Mouse (Mus musculus) intestine, embryonic 14.5 days (tissue): Measurements from ENCODE around the gene Tmem202. TPM values are rescaled to one million over a fixed set of nuclear protein-coding genes. Genes with fewer than 3 reads are reported as not detected.

Source experiments
- ATAC-seq: fragments of 200-750 bp; cut with Nextera tagmentation; replicated peaks from 2 replicates; pipeline ENCODE4 v1.8.0; 2017; ENCODE audit warnings: low read depth, moderate number of reproducible peaks, moderate TSS enrichment, moderate library complexity; ENCODE audit not compliant: low FRiP score, low TSS enrichment
- DNase-seq: peaks from one replicate; pipeline ENCODE4 v3.0.0-alpha.2; 2018; ENCODE audit warnings: low spot score
- H3K27ac ChIP-seq: fragments of 300-500 bp; sonication (generic); 2 replicates; pipeline ENCODE4 v1.5.1; 2014; ENCODE audit warnings: low read depth, mild to moderate bottlenecking, control low read depth
- H3K27me3 ChIP-seq: fragments of 300-500 bp; sonication (generic); replicated peaks from 2 replicates; pipeline ENCODE4 v1.6.1; 2014; ENCODE audit warnings: low read length, control low read depth; ENCODE audit not compliant: control insufficient read depth, insufficient read depth
- H3K36me3 ChIP-seq: fragments of 300-500 bp; sonication (generic); 2 replicates; pipeline ENCODE4 v1.6.1; 2014; ENCODE audit warnings: low read length, control low read depth; ENCODE audit not compliant: control insufficient read depth, insufficient read depth
- H3K4me1 ChIP-seq: fragments of 300-500 bp; sonication (generic); replicated peaks from 2 replicates; pipeline ENCODE4 v1.6.1; 2014; ENCODE audit warnings: low read length, control low read depth, mixed read lengths; ENCODE audit not compliant: control insufficient read depth, insufficient read depth
- H3K4me2 ChIP-seq: fragments of 300-500 bp; sonication (generic); 2 replicates; pipeline ENCODE4 v1.6.1; 2014; ENCODE audit warnings: low read length
- H3K4me3 ChIP-seq: fragments of 300-500 bp; sonication (generic); 2 replicates; pipeline ENCODE4 v1.5.1; 2014; ENCODE audit warnings: low read depth, low read length, control low read depth, mixed read lengths
- H3K9ac ChIP-seq: fragments of 300-500 bp; sonication (generic); 2 replicates; pipeline ENCODE4 v1.6.1; 2014; ENCODE audit warnings: mild to moderate bottlenecking, low read length
- H3K9me3 ChIP-seq: fragments of 300-500 bp; sonication (generic); 2 replicates; pipeline ENCODE4 v1.6.1; 2016; ENCODE audit warnings: low read length, control low read depth; ENCODE audit not compliant: control insufficient read depth
- WGBS: fragments of 180-500 bp; shearing (Covaris S2); extraction: QIAGEN DNeasy Blood & Tissue Kit; methylation state at CpG from one replicate; pipeline ENCODE4 v1.1.7; 2014; 5-methylcytosine and 5-hydroxymethylcytosine counted together
- polyA plus RNA-seq: library from polyadenylated mRNA; unstranded; fragments of >200 nt; fragmentation: Nextera tagmentation; extraction: Ambion mirVana; gene quantifications from 2 replicates; pipeline ENCODE4 v1.2.1, GENCODE M21; 2014

Tmem202 gene
- polyA plus RNA-seq, 1 experiment from 2014 or later, result not detected

DNA sequence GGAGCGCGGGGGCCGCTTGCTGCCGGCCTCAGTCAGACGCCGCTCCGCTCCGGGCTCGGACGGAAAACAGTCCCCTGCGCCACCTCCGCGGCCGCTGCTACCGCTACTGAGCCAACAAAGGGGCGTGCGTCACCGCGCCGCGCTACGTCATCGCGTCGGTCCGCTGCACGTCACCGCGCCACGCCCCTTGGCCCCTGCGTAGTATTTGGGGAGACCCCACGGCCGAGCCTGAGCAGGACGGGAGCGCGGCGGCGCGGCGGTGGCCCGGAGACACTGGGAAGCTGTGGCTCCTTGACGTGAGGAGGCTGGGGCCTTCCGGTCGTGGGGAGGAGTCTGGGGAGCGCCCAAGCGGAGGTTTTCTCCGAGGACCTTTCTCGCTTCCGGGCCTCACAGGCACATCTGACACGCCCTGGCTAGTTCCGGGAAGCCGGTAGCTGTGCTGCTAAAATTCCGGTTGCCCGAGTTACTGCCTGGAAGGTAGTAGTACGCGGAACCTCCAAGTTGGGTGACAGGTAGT is 53.0 kb downstream of the Tmem202 start, which contains the start of gene Arih1:
Gene Arih1 (minus strand): TSS at position 70 of the 517 bp plus-strand sequence.
- Histone ChIP-seq H3K4me1 (peaks cover 4% of the 10 kb centered on the region; the same call in 1 of the 2 replicates), H3K4me3 (peak within 1 kb of the TSS; percentile 94), H3K36me3 (no peaks in the 10 kb centered on the region), H3K9ac (peak within 1 kb of the TSS; percentile 98), H3K27ac (peak within 1 kb of the TSS; percentile 99), H3K27me3 (no peaks in the 10 kb centered on the region), H3K9me3 (no peaks in the 10 kb centered on the region), H3K4me2 (peak within 1 kb of the TSS; percentile 69)
- ATAC-seq (peak; percentile 98), DNase-seq (peak; percentile 99)
- under 1% methylated on average over 41 of the region's 56 CpGs for WGBS

DNA sequence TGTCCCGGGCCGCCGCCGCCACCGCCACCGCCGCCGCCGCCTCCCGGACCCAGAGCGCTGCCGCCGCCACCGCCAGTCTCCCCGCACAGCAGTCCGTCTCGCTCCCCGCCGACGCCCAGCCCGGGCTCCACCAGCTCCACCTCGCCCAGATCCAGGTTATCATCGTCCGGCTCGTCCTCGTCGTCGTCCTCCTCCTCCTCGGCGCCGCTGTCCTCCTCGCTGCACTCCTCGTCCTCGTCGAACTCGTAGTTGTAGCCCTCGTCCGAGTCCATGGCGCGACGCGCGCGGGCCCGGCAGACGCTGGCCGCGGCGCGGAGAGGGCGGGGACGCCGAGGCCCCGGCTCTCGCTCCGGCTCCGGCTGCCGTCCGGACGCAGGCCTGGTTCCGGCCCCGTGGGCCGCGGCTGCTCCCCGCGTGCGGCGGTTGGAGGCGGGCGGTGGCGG is 53.5 kb downstream of the Tmem202 start:
- Histone ChIP-seq H3K9me3 (no peaks in the 10 kb centered on the region), H3K27ac (peak overlapping the region; percentile 99), H3K36me3 (no peaks in the 10 kb centered on the region), H3K27me3 (no peaks in the 10 kb centered on the region), H3K4me1 (peaks cover 4% of the 10 kb centered on the region; the same call in 1 of the 2 replicates), H3K4me2 (peak overlapping the region; percentile 69), H3K4me3 (peak overlapping the region; percentile 94), H3K9ac (peak overlapping the region; percentile 98)
- WGBS, result under 1% methylated on average over 58 of the region's 71 CpGs
- ATAC-seq (peak; percentile 80), DNase-seq (peak; percentile 91)

DNA sequence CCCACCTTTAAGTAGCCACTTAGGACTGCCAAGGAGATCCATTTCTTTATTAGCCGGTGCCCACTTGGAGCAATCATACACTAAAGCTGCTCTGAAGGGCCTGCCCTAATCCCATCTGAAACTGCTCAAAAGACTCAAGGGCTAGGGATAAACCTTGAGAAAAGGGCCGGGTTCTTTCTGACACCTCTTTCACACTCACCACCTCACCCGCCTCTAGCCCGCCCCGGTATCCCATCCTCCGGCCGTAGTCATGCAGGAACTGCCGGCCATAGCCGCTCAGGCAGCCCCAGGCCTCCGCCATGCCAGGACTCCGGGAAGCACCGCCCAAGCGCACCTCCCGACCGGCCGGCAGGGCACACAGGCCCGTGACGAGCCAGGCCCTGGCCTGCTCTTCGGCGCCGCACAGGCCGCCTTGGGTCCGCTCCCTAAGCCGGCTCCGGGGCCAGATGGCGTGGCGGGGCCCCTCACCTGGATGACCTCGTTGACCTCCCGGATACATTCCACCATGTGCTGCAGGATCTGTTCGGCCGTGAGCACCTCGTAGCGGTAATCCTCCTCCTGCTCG is 54.1 kb downstream of the Tmem202 start:
- Histone ChIP-seq H3K9ac (peak overlapping the region; percentile 98), H3K4me2 (peak overlapping the region; percentile 69), H3K4me3 (peak overlapping the region; percentile 94), H3K4me1 (peaks cover 4% of the 10 kb centered on the region; the same call in 1 of the 2 replicates), H3K36me3 (no peaks in the 10 kb centered on the region), H3K9me3 (no peaks in the 10 kb centered on the region), H3K27me3 (no peaks in the 10 kb centered on the region), H3K27ac (peak overlapping the region; percentile 99)
- WGBS, result 0% methylated on average over 34 of the region's 34 CpGs
- ATAC-seq (peak; percentile 51), DNase-seq (no peak)

DNA sequence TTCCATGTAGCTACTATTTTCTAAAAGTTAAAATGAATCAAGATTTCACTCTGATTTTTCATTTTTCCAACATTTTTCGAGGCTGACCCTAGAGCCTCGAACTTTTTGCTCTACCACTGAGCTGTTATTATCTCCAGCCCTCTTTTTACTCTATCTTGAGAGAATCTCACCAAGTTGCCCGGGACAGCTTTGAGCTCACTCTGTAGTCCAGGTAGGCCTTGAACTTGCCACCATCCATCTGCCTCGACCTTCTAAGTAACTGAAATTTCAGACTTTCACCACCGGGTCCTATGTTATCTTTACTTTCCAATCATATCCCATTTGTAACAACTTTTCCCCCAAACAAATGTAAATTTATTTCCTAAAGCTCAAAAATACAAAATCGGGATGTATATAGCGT is 54.9 kb downstream of the Tmem202 start:
- H3K4me3 ChIP-seq, result peak overlapping the region; percentile 94
- no peak overlapping the region for H3K27ac ChIP-seq
- peak overlapping the region; percentile 98 for H3K9ac ChIP-seq
- ATAC-seq, result no peak
- H3K4me1 ChIP-seq, result peaks cover 4% of the 10 kb centered on the region; the same call in 1 of the 2 replicates
- no peak for DNase-seq
- no peaks in the 10 kb centered on the region for H3K27me3 ChIP-seq
- H3K36me3 ChIP-seq, result no peaks in the 10 kb centered on the region
- 14% methylated on average over 7 of the region's 7 CpGs for WGBS
- peak overlapping the region; percentile 69 for H3K4me2 ChIP-seq
- no peaks in the 10 kb centered on the region for H3K9me3 ChIP-seq

DNA sequence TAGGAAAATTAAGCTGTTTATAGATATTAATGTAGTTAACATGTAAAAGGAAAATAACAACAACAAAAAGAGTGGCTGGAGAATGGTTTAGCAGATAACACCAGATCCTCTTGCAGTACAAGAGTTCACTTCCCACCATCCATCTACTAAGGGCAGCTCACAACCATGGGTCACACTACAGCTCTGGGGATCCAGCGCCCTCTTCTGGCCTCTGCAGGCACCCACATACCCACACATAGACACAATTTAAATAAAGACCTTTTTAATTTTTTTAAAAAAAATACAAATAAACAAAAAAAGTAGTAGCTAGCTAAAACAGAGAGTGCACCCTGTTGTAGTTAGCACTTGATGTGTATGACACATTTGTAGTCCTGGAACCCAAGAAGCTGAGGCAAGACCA is 57.2 kb downstream of the Tmem202 start:
- Histone ChIP-seq H3K9ac (no peak overlapping the region), H3K4me3 (no peak overlapping the region), H3K27me3 (no peaks in the 10 kb centered on the region), H3K4me2 (no peak overlapping the region), H3K4me1 (peaks cover 7% of the 10 kb centered on the region; the same call in 1 of the 2 replicates), H3K9me3 (no peaks in the 10 kb centered on the region), H3K27ac (no peak overlapping the region), H3K36me3 (no peaks in the 10 kb centered on the region)
- no peak for DNase-seq
- 52% methylated on average over 1 of the region's 1 CpGs for WGBS
- no peak for ATAC-seq

DNA sequence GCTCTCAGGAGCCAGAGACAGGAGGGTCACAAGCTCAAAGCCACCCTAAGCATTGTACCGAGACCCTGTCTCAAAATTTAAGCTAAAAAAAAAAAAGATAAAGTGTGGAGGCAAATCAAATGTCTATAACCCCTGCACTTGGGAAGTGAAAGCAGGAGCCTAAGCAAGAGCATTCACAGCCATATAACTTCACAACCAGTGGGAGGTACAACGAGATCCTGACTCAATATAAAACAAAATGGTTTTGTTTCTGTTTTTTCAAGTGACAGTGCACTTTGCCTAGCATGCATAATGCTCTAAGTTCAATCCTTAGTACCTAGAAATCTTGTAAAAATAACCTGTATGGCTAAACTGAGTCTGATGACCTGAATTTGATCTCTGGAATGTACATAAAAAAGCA is 63.0 kb downstream of the Tmem202 start:
- 100% methylated on average over 2 of the region's 2 CpGs for WGBS
- no peak for DNase-seq
- no peak overlapping the region for H3K9ac ChIP-seq
- no peaks in the 10 kb centered on the region for H3K27me3 ChIP-seq
- H3K9me3 ChIP-seq, result no peaks in the 10 kb centered on the region
- ATAC-seq, result no peak
- H3K36me3 ChIP-seq, result peaks cover 9% of the 10 kb centered on the region
- no peak overlapping the region for H3K4me3 ChIP-seq
- H3K27ac ChIP-seq, result no peak overlapping the region
- no peak overlapping the region for H3K4me2 ChIP-seq
- H3K4me1 ChIP-seq, result 0 out of 2 replicates have a peak, but pooled peaks cover 3% of the 10 kb centered on the region

DNA sequence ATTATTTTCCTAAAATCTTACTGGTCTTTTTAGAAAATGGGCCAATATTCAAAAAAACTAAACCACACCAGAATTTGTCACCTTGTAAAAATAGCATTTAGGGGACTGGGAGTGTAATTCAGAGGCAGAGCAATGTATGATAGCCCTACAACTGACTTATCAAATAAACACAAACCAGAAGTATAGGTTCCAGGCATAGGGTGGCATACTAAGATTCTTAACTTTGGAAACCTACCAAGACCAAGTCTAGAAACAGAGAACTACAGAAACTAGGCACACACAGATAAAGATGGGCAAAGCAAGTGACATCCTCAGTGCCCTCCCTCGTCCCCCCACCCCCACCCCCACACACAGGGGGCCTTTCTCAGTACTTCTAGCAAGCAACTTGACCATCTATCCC is 64.8 kb downstream of the Tmem202 start:
- Histone ChIP-seq H3K27me3 (no peaks in the 10 kb centered on the region), H3K4me2 (no peak overlapping the region), H3K4me1 (0 out of 2 replicates have a peak, but pooled peaks cover 3% of the 10 kb centered on the region), H3K27ac (no peak overlapping the region), H3K4me3 (no peak overlapping the region), H3K9me3 (no peaks in the 10 kb centered on the region), H3K36me3 (peaks cover 9% of the 10 kb centered on the region), H3K9ac (no peak overlapping the region)
- DNase-seq (no peak), ATAC-seq (no peak)
- WGBS, result 89% methylated on average over 1 of the region's 1 CpGs

DNA sequence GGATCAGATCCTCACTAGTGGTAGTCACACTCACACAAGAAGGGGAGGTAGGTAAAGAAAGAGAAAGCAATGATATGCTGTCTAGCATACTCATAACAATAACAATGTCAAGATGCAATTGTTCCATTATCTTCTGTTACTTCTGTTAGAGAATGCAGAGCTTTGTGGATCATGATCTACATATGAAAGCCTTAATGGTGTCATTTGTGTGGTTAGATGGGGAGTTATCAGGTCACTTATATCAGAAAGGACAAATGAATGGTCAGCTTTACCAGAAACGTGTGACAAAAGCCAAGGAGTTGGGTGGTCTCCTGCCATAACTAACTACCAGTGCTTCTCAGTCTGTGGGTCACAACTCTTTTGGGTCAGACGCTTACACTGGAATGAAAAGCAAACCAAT is 66.5 kb downstream of the Tmem202 start:
- Histone ChIP-seq H3K27ac (no peak overlapping the region), H3K27me3 (no peaks in the 10 kb centered on the region), H3K4me1 (0 out of 2 replicates have a peak, but pooled peaks cover 3% of the 10 kb centered on the region), H3K4me3 (no peak overlapping the region), H3K4me2 (no peak overlapping the region), H3K36me3 (peaks cover 9% of the 10 kb centered on the region), H3K9me3 (no peaks in the 10 kb centered on the region), H3K9ac (no peak overlapping the region)
- ATAC-seq (no peak), DNase-seq (no peak)
- 79% methylated on average over 2 of the region's 2 CpGs for WGBS

DNA sequence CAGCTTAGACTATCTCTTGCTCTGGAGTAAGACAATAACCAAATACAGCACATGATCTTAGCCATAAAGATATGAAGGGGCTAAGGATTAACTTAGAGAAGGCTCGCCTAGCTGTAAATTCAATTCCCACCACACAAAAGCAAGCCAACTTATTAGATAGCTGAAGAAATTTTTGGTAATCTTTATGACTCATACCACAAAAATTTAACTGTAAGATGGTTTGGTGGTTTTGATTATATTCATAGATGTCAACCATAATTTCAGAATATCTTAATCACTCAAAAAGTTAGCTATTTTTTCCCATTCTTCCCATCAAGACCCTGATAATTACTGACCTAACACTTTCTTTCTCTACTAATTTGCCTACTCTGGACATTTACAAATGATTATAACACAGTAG is 70.2 kb downstream of the Tmem202 start:
- 82% methylated on average over 1 of the region's 1 CpGs for WGBS
- no peaks in the 10 kb centered on the region for H3K4me1 ChIP-seq

More for the DNA sequence above, 70.2 kb downstream of the Tmem202 start:
- no peaks in the 10 kb centered on the region for H3K9me3 ChIP-seq
- H3K27ac ChIP-seq, result no peak overlapping the region
- no peak overlapping the region for H3K9ac ChIP-seq
- H3K27me3 ChIP-seq, result no peaks in the 10 kb centered on the region
- H3K4me2 ChIP-seq, result no peak overlapping the region
- ATAC-seq (no peak), DNase-seq (no peak)
- H3K4me3 ChIP-seq, result no peak overlapping the region
- H3K36me3 ChIP-seq, result peaks cover 9% of the 10 kb centered on the region
